ENCODE assay signal across 8 mouse cellular contexts in the genomic region with DNA sequence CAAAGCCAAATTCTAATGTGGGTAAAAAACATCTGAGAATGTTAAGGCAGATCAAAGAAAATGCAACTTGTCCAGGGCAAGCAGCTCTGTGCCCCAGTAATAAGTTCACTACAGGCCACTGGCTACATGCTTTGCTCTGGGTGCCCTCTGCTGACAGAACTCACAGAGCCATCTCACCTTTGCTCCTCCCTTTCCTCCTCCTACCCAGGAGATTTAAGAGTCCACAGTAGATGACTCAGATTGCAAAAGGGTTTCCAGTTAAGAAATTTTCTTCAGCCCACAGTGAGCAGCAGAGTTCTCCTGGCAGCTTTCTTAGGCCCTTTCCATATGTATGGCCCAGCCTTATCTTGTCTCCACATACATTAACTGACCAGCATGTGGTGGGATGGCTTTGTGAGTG.
DNase-seq lines count a peak whose midpoint lies in the region; ATAC-seq and TF ChIP-seq lines count a peak whose summit lies in the region.

No protein-coding gene starts in this region.

- no peaks in the 10 kb centered on the region for H3K27me3 ChIP-seq in kidney, embryonic 14.5 days (ENCODE audit: control insufficient read depth, insufficient read depth, low read length)
- H3K27me3 ChIP-seq in forebrain, embryonic 15.5 days = no peaks in the 10 kb centered on the region

- no peak for TF ChIP-seq POLR2A in cortical plate, adult 2 months (IDR thresholded peaks at IDR 0.05; ENCODE audit: extremely low read depth, insufficient read depth, low read length)

- H3K9ac ChIP-seq in kidney, embryonic 14.5 days (ENCODE audit: low read depth, low read length) = no peak overlapping the region
- H3K9ac ChIP-seq in forebrain, embryonic 15.5 days (replicated peaks) = no peak overlapping the region

- no peak; the same call in 1 of the 2 replicates for ATAC-seq in kidney, embryonic 14.5 days (ENCODE audit: low FRiP score, low TSS enrichment)
- ATAC-seq in forebrain, embryonic 15.5 days (replicated peaks) = no peak

- TF ChIP-seq CTCF in cortical plate, adult 2 months (IDR thresholded peaks at IDR 0.05; ENCODE audit: extremely low read depth, insufficient read depth, low read length) = peak; percentile 49

- DNase-seq in embryo, embryonic 11 days = peak; percentile 39
- DNase-seq in embryo, embryonic 10.5 days (ENCODE audit: low spot score) = no peak
- peak; percentile 73 for DNase-seq in Muller cell, postnatal 12 days (ENCODE audit: inconsistent ontology term)
- DNase-seq in lung, postnatal 4 days = peak; percentile 52 to 59
- no peak for DNase-seq in layer of hippocampus, postnatal 10 days (ENCODE audit: low spot score in 2 of 2)

- no peak overlapping the region for H3K27ac ChIP-seq in cortical plate, adult 2 months (ENCODE audit: insufficient read depth, low read length)
- peak overlapping the region; percentile 30; the same call in 1 of the 2 replicates for H3K27ac ChIP-seq in kidney, embryonic 14.5 days (ENCODE audit: low read depth, low read length)
- H3K27ac ChIP-seq in forebrain, embryonic 15.5 days (replicated peaks) = no peak overlapping the region

- peaks cover 18% of the 10 kb centered on the region for H3K4me1 ChIP-seq in cortical plate, adult 2 months (ENCODE audit: control insufficient read depth, insufficient read depth, low read length)
- H3K4me1 ChIP-seq in kidney, embryonic 14.5 days (ENCODE audit: control insufficient read depth, insufficient read depth, low read length) = peaks cover 17% of the 10 kb centered on the region
- H3K4me1 ChIP-seq in forebrain, embryonic 15.5 days = peaks cover under 1% of the 10 kb centered on the region; the same call in 1 of the 2 replicates

- H3K36me3 ChIP-seq in kidney, embryonic 14.5 days (ENCODE audit: control insufficient read depth, insufficient read depth, low read length) = no peaks in the 10 kb centered on the region
- no peaks in the 10 kb centered on the region for H3K36me3 ChIP-seq in forebrain, embryonic 15.5 days

- no peak overlapping the region for H3K4me3 ChIP-seq in cortical plate, adult 2 months (ENCODE audit: insufficient read depth, low read length)
- H3K4me3 ChIP-seq in kidney, embryonic 14.5 days (ENCODE audit: low read length) = no peak overlapping the region
- no peak overlapping the region for H3K4me3 ChIP-seq in forebrain, embryonic 15.5 days

- no peaks in the 10 kb centered on the region for H3K9me3 ChIP-seq in kidney, embryonic 14.5 days (ENCODE audit: control insufficient read depth, low read length)
- H3K9me3 ChIP-seq in forebrain, embryonic 15.5 days = no peaks in the 10 kb centered on the region

- H3K4me2 ChIP-seq in kidney, embryonic 14.5 days (replicated peaks; ENCODE audit: low read depth, low read length) = no peak overlapping the region
- H3K4me2 ChIP-seq in forebrain, embryonic 15.5 days (replicated peaks) = no peak overlapping the region

Comparison
In these comparisons a context has a peak if more than half of its experiments do, and no peak if none do; other contexts are left out.
1. DNase-seq: peak in embryo, embryonic 11 days (single experiment), Muller cell, postnatal 12 days (single experiment) and lung, postnatal 4 days (2 of 2); none in embryo, embryonic 10.5 days (single experiment) and layer of hippocampus, postnatal 10 days (0 of 2).